Mouse (Mus musculus): ENCODE results near the gene Wls.

DNA sequence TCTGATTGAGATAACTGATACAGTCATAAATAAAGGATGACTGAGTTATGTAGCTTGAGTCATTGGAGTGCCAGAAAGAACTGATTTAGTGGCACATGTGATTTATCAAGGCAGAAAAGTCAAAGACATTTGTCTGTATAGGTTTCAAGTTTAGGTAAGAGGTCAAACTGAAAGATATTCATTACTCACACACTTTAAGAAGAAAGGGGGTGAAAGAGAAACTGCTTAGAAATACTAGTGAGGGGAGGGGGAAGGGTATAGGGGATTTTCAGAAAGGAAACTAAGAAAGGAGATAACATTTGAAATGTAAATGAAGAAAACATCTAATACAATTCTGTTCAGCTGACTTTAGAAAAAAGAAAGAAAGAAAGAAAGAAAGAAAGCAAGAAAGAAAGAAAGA lies 7.9 kb upstream of the Wls start:
- no peak for TF ChIP-seq CTCF (IDR thresholded peaks at IDR 0.05; ENCODE audit: low read depth, low read length)
- no peak for TF ChIP-seq POLR2A (IDR thresholded peaks at IDR 0.05; ENCODE audit: borderline replicate concordance, low read depth, low read length)

Data from bone marrow macrophage, adult 2 months (primary cell).